Mouse (Mus musculus): ENCODE measurements around the gene Kcnc3.

Gene Kcnc3

GRCm38 (mm10) chr7:44590402-44591347 is at the start of gene Kcnc3:
Gene Kcnc3 (plus strand): TSS chr7:44590664.
- no peak for DNase-seq (ENCODE audit: extremely low spot score, low read depth, low spot score)

- no peak for DNase-seq (ENCODE audit: extremely low spot score, low read depth, low spot score)
Measured at GRCm38 (mm10) chr7:44542555-44542954, 47.9 kb upstream of the Kcnc3 start.

DNA sequence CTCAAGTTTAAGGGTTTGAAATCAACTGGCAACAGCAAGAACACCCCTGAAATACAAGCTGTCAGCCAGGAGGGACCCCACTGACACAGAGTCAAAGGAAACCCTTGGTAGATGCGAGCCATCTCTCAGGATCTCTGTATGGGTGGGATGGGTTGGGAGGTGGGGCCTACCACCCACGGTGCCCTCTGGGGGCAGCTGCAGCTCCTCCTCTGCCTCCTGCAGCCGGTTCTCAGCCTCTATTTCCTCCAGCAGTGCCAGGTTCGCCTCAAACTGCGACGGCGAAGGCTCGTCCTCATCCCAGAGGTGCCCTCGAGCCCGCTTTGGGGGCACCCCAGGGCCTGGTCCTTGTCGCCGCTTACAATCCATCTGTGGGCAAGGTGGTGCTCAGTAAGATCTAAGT is 47.4 kb upstream of the Kcnc3 start:
- no peak for DNase-seq (ENCODE audit: extremely low spot score, low read depth, low spot score)

GRCm38 (mm10) chr7:44546274-44546673 is 44.2 kb upstream of the Kcnc3 start:
- no peak for DNase-seq (ENCODE audit: extremely low spot score, low read depth, low spot score)

GRCm38 (mm10) chr7:44547041-44547440 is 43.4 kb upstream of the Kcnc3 start:
- DNase-seq (ENCODE audit: extremely low spot score, low read depth, low spot score) = no peak

DNA sequence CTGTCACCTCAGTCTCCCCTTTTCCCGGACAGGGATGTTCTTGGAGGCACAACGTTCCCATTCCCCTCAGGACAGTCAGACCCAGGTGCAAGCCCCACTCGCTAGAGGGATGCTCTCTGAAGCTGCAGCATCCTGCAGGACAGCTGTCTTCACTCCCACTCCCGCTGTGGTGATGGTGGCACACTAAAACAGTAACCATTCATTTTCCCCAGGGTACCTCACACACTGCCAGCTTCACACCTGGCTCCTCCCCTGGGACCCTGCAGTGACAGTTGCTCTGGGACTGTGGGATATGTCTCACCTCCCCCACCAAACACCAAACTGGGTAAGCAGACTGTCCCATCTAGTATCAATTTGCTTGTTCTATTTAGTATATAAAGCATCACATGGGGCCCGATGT is 42.7 kb upstream of the Kcnc3 start:
- DNase-seq (ENCODE audit: extremely low spot score, low read depth, low spot score) = no peak

- DNase-seq (ENCODE audit: extremely low spot score, low read depth, low spot score) = peak; percentile 95
Measured at GRCm38 (mm10) chr7:44548497-44549087, 41.9 kb upstream of the Kcnc3 start, which contains the start of gene Pold1. Gene Pold1 (minus strand): TSS chr7:44548849.

DNA sequence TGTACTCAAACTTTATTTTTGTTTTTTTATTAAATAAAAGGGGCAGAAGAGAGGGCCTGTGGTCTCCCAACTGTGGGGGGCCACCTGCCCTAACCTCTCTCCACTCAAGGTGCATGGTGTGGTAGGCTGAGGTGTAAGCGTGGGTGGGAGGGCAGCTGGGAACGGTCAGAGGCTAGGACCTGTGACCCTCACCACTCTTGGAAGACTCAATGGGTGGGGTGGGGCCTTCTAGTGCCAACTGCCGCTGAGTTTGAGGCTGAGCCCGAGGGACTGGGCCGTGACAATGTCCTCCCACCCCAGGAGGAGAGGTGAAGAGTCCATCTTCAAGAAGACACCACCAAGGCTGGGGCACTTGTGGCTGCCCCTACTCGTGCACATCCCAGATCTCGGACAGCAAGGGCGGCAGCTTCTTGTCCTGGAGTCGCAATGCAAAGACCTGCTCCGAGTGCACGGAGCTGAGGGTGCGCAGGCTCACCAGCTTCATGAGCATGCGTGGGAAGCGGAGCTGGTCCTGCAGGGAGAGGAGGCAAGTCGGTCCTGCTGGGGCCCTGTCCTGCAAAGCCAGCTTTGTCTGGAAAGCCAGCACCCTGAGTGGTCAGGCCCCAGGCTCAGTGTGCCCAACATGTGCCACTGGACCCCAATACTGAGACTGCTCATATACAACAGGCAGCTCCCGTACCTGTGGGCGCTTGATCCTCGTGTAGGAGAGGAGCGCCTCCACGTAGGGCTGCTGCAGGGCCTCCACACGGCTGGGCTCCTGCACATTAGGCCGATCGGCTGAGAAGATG is 40.6 kb upstream of the Kcnc3 start:
- no peak for DNase-seq (ENCODE audit: extremely low spot score, low read depth, low spot score)

- DNase-seq (ENCODE audit: extremely low spot score, low read depth, low spot score) = no peak
Measured at GRCm38 (mm10) chr7:44550409-44550678, 40.1 kb upstream of the Kcnc3 start.

DNA sequence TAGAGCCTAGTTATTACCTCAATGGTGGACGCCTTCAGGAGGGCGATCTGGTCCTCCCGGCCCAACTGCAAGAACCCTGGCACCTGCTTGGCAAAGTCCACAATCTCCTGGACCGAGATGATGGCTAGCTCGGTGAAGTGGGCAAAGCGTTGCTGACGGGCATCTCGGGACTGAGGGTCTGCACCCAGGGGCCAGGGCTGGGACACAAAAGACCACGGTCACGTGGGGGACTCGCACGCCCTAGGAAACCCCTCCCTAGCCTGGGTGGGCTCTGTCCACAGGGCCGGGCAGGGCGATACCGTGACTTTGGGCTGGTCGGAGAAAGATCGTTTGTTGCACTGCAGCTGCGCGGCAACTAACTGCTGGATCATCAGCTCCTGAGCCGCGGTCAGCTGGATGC is 39.2 kb upstream of the Kcnc3 start:
- no peak for DNase-seq (ENCODE audit: extremely low spot score, low read depth, low spot score)

DNA sequence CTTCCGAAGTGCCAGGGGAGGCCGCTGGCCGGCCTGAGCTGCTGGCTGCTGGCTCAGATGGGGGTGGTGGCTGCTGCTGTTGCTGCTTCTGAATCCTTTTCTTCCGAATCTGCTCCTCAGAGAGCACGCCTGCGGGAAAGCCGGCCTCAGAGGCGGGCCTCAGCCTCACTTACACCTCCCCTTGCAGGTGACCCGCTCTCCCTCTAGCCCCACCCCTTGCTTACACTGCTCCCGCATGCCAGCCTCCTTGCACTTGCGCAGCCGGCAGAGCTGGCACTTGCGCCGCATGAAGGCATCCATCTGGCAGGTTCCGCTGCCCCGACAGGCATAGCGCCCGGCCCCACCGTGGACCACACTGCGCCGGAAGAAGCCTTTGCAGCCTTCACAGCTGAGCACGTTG is 38.7 kb upstream of the Kcnc3 start:
- no peak for DNase-seq (ENCODE audit: extremely low spot score, low read depth, low spot score)

DNA sequence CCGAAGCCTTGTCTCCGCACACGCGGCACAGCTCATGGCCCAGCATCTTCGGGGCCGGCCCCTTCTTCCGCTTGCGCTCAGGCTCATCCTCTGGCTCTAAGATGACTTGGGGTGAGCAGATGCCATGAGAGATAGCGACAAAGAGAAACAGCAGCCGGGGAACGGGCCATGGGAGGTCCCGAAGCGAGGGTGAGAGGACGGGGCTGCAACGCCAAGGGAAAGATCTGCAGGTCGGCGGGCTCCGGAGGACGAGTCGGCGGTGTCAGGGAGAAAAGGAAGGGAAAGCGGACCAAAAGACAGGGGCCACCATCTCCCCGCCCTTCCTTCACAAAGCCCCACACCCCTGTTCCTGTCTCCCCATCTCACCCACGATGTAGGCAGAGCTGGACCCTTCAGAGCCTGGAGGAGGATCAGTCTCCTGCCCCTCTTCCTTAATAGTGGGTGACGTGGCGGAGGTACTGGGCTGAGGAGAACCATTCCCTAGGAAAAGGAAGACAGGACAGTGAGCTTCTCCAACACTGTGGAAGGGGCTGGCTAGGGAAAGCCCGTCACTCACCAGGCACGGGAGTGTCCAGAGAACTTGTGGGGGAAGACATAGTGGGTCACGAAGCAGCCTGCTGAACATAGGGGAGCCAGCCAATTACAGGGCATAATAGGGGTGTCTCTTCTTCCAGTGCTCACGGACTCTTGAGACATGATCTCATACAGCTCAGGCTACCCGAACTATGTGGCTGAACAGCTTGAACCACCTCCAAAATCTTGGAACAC is 38.1 kb upstream of the Kcnc3 start:
- no peak for DNase-seq (ENCODE audit: extremely low spot score, low read depth, low spot score)

DNA sequence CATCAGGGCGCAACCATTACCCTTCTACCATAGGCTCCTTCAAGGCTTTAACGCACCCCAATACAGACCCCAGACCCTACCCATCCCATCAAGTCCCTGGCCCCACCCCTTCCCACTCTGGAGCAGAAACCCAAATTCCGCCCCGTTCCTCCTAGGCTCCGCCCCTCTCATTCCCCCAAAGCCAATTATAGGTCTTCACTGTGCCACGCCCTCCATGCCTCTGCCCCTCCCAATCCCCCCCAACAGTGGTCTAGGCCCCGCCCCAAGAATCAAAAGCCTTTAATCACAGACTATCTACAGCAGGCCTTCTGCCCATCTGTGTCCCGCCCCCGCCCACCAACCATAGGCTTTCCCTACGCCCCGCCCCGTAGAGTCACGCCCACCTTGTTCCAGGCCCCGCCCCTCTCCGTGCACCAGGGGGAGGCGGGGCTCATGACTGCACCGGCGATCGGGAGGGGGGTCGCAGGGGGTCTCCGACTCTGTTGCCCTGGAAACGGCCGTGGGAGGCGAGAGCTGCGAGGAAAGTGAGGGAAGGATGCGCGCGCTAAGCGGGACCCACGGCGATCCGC is 37.2 kb upstream of the Kcnc3 start:
- DNase-seq (ENCODE audit: extremely low spot score, low read depth, low spot score) = no peak

DNA sequence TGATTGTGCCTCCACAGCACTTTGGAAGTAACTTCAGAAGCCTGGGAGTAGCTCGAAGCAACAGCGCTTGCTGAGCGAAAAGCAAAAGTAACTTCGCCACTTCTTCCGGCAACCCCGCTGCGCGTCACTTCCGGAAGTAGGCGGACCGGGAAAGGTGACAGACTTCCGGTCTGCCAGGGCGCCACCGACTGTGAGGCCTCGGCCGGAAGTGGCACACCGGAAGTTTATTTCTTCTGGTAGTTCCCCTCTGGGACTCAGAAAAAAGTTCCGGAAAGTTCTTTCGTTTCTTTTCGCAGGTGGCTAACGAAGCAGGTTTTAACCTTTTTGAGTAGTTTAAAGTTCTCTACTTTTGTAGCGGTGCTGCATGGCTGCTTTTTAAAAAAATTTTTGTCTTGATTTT is 36.6 kb upstream of the Kcnc3 start, which contains the start of gene Nr1h2:
Nr1h2 (minus strand) TSS at position 126 of the 400 bp plus-strand sequence.
- peak; percentile 77 for DNase-seq (ENCODE audit: extremely low spot score, low read depth, low spot score)

DNA sequence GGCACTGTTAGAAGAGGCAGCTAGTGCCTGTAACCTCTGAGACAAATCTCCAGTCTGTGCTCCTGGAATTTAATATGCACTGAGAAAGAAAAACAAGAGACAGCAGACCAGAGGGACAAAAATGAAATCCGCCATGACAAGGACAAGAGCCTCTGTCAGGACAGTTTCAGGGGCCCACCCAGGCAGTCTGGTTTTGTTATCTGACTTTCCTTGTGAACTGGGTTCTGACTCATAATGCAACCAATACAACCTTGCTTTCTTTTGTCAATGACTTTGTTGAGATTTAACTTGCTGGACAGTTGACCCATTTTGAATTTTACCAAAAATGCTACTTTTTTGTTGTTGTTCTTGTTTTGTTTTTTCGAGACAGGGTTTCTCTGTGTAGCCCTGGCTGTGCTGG is 32.8 kb upstream of the Kcnc3 start:
- DNase-seq (ENCODE audit: extremely low spot score, low read depth, low spot score) = no peak

- DNase-seq (ENCODE audit: extremely low spot score, low read depth, low spot score) = peak; percentile 80
Measured at GRCm38 (mm10) chr7:44560435-44561400, 29.7 kb upstream of the Kcnc3 start.

DNA sequence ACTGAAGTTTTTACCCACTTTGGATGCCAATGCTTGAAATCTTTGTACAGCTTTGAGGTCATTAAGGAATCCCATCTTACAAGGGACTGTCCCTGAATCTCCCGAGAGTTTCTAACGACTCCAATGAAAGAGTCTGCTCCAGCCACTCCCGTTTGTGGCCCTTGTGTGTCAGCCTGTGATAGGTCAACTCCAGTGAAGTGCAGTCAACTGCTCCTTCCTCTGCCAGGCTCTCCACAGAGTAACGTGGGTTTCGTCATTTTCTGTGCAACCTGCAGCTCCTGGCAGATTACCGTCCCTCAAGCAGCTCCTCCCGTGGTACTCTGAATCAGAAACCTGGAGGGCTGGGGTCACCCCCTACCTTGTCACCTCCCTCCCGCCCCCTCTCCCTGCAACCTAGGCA is 27.2 kb upstream of the Kcnc3 start:
- DNase-seq (ENCODE audit: extremely low spot score, low read depth, low spot score) = no peak

DNA sequence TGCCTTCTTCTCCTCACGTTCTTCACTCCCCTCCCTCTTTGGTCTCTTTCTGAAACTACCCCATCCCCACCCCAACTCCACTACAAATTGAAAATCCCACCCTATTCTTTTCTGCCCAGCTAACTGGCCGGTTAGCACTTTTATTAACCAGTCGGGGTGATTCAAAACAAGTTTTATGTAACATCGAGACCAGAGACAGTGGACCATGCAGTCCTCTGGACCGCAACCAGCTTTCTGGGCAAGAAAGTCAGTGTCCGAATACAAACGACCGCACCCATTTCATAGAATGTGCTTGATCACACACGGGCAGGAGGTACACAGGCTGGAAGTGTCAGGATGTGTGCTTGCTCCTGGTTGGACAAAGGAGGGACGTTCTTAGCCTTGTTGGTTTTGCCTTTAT is 26.0 kb upstream of the Kcnc3 start:
- DNase-seq (ENCODE audit: extremely low spot score, low read depth, low spot score) = no peak

GRCm38 (mm10) chr7:44565414-44565813 is 25.1 kb upstream of the Kcnc3 start:
- DNase-seq (ENCODE audit: extremely low spot score, low read depth, low spot score) = no peak

All from hindlimb bud, embryonic 11.5 days (tissue).